Mouse (Mus musculus) cerebellum, postnatal 25 days (tissue): Measurements from ENCODE around the gene Clstn2.

ENCODE experiments used
- DNase-seq, 2 experiments: peaks; one replicate each; pipeline ENCODE4 v3.0.0; 2021; ENCODE audit warnings: mixed read lengths in 2 of 2

Clstn2 gene

DNA sequence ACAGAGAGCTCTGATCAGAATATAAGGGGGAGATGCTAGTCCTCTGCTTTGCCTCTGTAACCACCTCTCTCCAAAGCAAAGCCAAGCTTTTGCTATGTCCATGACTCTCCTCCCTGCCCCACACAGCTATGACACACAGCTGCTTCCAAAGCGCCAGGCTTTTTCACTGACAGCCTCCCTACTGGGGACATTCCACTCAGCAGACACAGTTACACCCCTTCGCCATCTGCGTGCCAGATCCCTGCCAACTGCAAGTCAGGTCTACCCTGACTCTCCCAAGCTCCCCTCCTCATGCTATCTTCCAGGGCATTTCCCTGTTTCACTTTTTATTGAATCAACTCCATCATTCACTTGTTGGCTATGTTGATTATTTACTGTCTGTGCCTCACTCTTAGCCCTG lies 259.1 kb downstream of the Clstn2 start:
- peak in 1 of 2 experiments; percentile 24 for DNase-seq

- no peak for DNase-seq
Measured at GRCm38 (mm10) chr9:97772431-97772830, 260.6 kb downstream of the Clstn2 start.

- no peak for DNase-seq
Measured at GRCm38 (mm10) chr9:97769331-97769730, 263.6 kb downstream of the Clstn2 start.

DNA sequence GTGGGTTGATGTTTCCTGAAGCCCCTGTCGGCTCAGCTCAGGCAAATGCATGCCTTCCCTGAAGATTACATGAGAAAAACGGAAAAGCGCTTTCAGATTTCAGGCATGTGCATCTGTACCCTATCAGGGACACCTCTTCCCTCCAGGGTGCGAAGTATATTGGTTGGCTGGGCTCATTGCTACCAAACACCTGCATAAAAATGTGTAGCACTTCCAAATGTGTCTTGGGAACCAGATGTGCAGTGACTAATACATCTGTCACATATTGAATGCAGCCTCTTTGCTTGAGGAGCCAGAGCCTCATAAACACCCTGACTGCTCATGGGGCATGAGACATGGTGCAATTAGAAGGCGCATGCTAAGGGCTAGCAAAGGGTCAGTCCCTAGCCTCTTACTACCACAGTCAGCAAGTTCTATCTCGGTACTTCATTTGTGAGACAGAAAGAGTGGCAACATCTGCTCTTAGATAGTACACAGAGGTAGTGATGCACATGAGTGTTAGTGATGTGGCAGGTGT lies 267.7 kb downstream of the Clstn2 start:
- DNase-seq = no peak

GRCm38 (mm10) chr9:97763048-97763447 lies 269.9 kb downstream of the Clstn2 start:
- DNase-seq = no peak

GRCm38 (mm10) chr9:97755599-97756270 lies 277.2 kb downstream of the Clstn2 start:
- DNase-seq = no peak

- no peak for DNase-seq
Measured at GRCm38 (mm10) chr9:97753715-97754114, 279.3 kb downstream of the Clstn2 start.

DNA sequence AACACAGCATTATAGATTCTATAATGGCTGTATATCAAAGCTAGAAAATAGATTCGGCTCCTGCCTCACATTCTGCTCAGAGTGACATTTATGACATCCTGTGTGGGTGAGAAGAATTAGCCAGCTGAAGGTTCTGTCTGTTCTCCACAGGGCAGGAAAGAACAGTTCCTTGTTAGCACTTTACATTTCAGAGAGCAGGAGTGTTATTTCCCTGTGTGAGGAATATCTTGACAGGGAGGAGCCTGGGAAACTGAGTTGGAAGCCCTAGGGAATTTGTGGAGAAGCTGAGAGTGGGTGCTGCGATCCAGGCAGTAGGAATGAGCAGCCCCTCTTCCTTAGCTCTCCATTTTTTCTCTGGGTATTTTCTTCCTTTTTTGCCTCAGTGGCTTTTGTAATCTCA lies 286.4 kb downstream of the Clstn2 start:
- DNase-seq = no peak

DNA sequence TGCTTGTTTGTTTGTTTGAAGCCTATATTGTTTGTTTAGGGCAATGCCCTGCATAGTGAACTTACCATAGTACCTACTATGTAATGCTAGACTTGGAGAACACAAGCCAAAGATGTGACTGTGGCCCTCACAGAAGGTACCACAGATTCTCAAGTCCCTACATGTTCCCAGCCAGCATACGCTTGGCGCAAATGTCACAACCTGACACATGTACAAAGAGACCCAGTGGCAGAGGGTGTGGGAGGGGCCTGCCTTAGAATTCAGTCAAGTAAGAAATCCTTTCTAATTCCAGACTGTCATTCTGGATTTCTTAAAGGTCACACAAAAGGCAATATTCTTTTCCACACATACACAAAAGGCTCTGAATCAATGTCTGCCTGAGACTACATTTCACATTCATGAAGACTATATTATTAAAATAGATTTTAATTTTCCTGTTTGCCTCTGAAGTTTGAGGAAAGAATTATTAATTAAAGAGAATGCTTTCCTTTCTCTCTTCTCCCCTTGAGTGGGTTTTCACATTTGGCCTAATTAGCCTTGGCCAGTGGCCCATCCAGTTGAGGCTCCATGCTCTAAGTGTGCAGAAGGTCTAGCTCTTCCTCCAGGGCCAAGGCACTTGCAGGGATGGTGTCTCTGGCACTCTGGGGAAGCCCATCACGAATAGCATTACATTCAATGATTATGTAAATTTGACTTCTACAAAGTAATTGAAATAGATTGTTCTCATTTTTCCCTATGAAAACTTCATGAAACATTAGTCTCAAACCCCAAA lies 305.1 kb downstream of the Clstn2 start:
- no peak for DNase-seq

DNA sequence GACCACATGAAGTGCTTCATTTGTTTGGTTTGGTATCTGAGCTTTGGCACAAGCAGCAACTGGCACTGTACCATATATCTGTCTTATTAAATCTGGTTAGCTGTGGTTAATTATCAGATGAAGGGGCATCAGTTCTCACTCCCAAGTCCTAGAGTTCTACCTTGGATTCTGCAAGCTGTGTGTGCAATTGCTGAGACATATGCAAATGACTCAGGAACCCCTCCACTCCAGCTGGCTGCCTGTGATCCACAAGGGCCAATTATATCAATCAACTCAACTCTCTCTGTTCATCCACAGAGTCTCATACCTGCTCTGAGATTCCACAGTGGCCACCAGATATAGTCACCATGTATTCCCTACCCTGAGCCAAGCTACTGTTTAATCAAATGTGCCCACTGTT lies 315.3 kb downstream of the Clstn2 start:
- DNase-seq = no peak

GRCm38 (mm10) chr9:97717005-97717404 lies 316.0 kb downstream of the Clstn2 start:
- DNase-seq = no peak

GRCm38 (mm10) chr9:97712888-97713287 lies 320.1 kb downstream of the Clstn2 start:
- no peak for DNase-seq

DNA sequence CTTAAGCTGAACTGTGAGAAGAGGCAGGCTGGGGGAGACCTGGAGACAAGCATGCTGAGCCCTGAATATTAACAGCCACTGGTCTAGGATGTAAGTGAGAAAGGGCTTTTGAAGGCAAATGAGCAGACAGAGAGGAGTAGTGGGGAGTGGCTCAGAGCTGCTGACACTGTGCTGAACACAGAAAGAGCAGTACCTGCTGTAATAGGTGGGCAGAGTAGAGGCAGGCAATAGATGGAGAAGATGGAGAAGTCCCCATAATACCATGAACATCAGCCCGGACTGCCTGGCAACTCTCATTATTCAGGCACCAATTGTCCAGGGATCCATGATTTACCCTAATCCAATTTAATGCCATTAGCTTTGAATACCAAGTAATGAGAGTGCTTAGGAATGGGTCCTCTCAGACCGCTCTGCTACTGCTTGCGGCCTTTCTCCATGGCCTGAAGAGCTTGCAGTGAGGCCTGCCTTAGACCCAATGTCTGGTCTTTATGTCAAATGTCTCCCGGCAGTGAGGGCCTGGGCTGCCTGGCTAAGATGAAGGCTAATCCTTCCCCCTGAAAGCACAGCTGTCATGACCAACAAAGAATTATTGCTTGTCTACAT lies 329.0 kb downstream of the Clstn2 start:
- DNase-seq = no peak

- DNase-seq = peak in 1 of 2 experiments; percentile 31
Measured at GRCm38 (mm10) chr9:97702989-97703388, 330.0 kb downstream of the Clstn2 start.

DNA sequence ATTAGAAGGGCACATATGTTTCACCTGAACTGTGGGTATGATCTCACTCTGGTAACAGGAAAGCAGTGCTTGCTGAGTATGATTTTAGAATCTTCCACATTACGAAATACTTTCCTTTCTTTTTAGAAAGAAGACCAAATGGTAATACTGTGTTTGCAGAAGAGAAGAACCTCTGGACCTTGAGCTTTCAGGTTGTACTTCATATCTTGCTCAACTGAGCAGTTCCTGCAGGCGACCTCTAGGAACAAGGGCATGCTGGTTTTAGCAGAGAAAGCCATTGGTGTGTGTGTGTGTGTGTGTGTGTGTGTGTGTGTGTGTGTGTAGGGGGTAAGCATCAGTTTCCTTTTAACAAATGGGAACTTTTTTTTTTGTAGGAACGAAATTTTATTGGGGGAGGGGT lies 333.0 kb downstream of the Clstn2 start:
- DNase-seq = no peak

DNA sequence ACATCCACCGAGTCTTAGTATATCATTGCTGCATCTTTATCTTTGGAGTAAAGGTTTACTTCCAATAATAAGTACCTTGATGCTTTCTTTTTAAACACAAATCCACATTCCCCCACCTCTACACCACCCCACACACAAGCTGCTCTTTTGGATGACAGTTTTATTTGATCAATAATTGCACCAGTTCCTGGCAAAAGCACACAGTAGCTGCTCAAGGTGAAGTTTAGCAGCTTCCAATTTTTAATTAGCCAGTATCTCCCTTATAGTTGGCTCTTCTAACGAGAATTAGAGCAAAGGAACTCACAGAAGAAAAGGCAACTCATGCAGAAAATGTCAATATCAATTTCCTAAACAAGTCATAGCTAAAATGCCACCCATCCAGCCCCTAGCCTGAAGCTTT lies 334.0 kb downstream of the Clstn2 start:
- DNase-seq = no peak

GRCm38 (mm10) chr9:97698071-97698470 lies 334.9 kb downstream of the Clstn2 start:
- no peak for DNase-seq

DNA sequence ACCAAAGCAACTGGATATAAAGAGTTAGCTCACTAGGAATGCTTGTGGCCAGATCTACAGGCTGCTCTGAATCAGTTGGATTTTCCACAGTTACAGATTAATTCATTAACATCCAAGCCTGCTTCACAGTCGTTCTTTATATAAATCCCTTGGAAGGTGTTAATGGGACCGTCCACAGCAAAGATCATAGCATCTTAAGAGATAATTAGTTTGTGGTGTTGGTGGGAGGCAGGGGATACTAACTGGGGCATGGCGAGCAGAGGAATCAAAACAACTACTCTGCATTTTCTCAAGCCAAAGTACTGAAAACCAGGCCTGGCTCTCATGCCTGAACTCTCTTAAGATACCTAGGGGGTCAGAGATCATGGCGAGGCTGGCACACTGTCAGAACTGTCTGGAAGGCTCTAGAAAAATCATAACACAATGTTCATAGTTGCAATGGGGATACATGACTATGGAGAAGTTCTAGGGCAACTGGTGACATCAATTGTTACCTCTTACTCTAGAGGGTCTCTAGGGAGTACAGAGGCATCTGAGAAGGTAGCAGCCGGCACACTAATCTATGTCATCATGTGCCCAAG lies 336.2 kb downstream of the Clstn2 start:
- DNase-seq = no peak

GRCm38 (mm10) chr9:97695278-97695677 lies 337.7 kb downstream of the Clstn2 start:
- DNase-seq = no peak

DNA sequence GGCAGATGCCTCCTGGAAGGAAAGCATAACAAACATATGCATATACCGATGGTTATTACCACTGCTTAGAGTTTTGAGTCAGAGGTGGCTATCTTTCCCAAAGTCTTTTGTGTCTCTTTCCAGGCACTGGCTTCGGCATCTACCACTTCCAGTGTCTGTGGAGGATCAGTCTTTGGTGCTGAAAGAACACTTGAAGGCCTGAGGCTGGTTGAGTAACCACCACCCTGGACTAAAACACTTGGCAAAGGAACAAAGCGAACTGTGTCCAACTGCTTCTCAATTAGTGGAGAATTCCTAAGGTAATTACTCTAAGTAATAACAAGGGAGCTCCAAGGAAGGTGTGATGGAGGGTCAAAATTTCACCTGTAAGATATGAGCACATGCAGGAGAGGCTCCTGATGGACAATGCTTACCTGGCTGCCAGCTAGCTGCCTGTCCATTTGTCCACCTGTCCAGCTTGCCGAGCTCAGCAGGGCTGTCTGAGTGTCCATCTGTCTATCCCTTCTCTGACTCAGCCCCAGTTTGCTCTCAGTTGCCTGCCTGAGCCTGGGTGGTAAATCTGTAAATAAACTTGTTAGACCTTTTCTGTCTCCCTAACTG lies 346.1 kb downstream of the Clstn2 start:
- peak; percentile 41 to 57 for DNase-seq

DNA sequence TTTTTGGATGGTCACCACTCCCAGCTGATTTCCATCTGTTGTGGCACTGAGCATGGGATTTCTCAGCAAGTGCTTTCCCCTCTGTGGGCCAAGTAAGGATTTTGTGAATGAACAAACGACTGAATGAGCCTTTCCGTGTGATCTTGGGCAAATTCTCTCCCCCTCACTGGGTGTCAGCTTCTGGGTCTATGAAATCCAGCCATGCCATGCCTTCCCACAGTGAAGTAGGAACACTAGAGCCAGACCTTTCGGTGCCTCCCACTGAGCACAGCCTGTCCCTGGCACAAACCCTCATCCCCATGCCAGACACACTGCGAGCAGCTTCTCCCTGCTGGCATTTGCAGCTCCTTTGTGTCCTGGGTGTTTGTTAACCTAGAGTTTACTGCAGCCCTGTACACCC lies 347.3 kb downstream of the Clstn2 start:
- DNase-seq = peak; percentile 89 to 90

GRCm38 (mm10) chr9:97679878-97680277 lies 353.1 kb downstream of the Clstn2 start:
- no peak for DNase-seq

- DNase-seq = no peak
Measured at GRCm38 (mm10) chr9:97679106-97679505, 353.9 kb downstream of the Clstn2 start.
